Comparison of ENCODE assay signal across 9 mouse cellular contexts in genomic region chr6:125423099-125423498, GRCm38 (mm10). TPM values are rescaled to one million over a fixed set of nuclear protein-coding genes. Genes with fewer than 3 reads are reported as not detected.
A peak's percentile ranks its signal among the peaks of the same experiment; 100 is the strongest.
DNase-seq lines count a peak whose midpoint lies in the region; ATAC-seq and TF ChIP-seq lines count a peak whose summit lies in the region.
"Had no signal": no experiment of that assay in that cellular context is flagged by ENCODE, and none has a peak within 500 bp of the region (broad histone marks: within the 10 kb centered on the region; RNA-seq: fewer than 3 reads in every experiment).

No protein-coding gene starts in this region.

- no peaks in the 10 kb centered on the region for H3K27me3 ChIP-seq in kidney, postnatal 0 days (ENCODE audit: insufficient read depth, low read length)
- no peaks in the 10 kb centered on the region for H3K27me3 ChIP-seq in embryonic facial prominence, embryonic 14.5 days (replicated peaks; ENCODE audit: control insufficient read depth, insufficient read depth, low read length)
- H3K27me3 ChIP-seq in intestine, embryonic 16.5 days (replicated peaks; ENCODE audit: control insufficient read depth, insufficient read depth, low read length): no peaks in the 10 kb centered on the region
- no peaks in the 10 kb centered on the region for H3K27me3 ChIP-seq in myocyte (ENCODE audit: control insufficient read depth, insufficient read depth, insufficient read length)

- peak overlapping the region; percentile 42; the same call in 1 of the 2 replicates for H3K4me2 ChIP-seq in kidney, postnatal 0 days (ENCODE audit: low read length)
- peak overlapping the region; percentile 46 for H3K4me2 ChIP-seq in embryonic facial prominence, embryonic 14.5 days (ENCODE audit: low read depth, low read length)
- H3K4me2 ChIP-seq in intestine, embryonic 16.5 days (ENCODE audit: low read depth, low read length): peak overlapping the region; percentile 32
- H3K4me2 ChIP-seq in myocyte (ENCODE audit: low read depth): peak overlapping the region; percentile 74

- no peak for DNase-seq in kidney, postnatal 0 days (ENCODE audit: low spot score)
- DNase-seq in kidney, adult 8-10 months: no peak
- DNase-seq in embryonic facial prominence, embryonic 14.5 days (ENCODE audit: low spot score): no peak
- DNase-seq in embryo, embryonic 9.5 days (ENCODE audit: extremely low spot score): no peak
- DNase-seq: cerebellum, adult 11 months had no signal

- no peak for TF ChIP-seq POLR2A in myocyte (IDR thresholded peaks at IDR 0.05; ENCODE audit: insufficient read length, low read depth)

- H3K27ac ChIP-seq in kidney, postnatal 0 days: peak overlapping the region; percentile 61; the same call in 1 of the 2 replicates
- H3K27ac ChIP-seq in embryonic facial prominence, embryonic 14.5 days (replicated peaks; ENCODE audit: low read depth, low read length): peak overlapping the region; percentile 65
- H3K27ac ChIP-seq in intestine, embryonic 16.5 days (ENCODE audit: low read length): peak overlapping the region; percentile 26; the same call in 1 of the 2 replicates

- no peak overlapping the region for H3K4me3 ChIP-seq in kidney, postnatal 0 days (replicated peaks; ENCODE audit: low read depth, low read length)
- peak overlapping the region; percentile 20 for H3K4me3 ChIP-seq in embryonic facial prominence, embryonic 14.5 days (ENCODE audit: low read depth, low read length)
- peak overlapping the region; percentile 2; the same call in 1 of the 2 replicates for H3K4me3 ChIP-seq in intestine, embryonic 16.5 days (ENCODE audit: low read length)
- peak overlapping the region; percentile 22 for H3K4me3 ChIP-seq in myocyte

- WGBS in kidney, postnatal 0 days: 41% methylated on average over 3 of the region's 3 CpGs
- WGBS in embryonic facial prominence, embryonic 14.5 days: 45% methylated on average over 3 of the region's 3 CpGs
- 39% methylated on average over 3 of the region's 3 CpGs for WGBS in intestine, embryonic 16.5 days

- no peaks in the 10 kb centered on the region for H3K79me2 ChIP-seq in myocyte (ENCODE audit: control insufficient read depth, insufficient read depth)

- H3K9me3 ChIP-seq in kidney, postnatal 0 days (replicated peaks; ENCODE audit: low read length): no peaks in the 10 kb centered on the region
- H3K9me3 ChIP-seq in embryonic facial prominence, embryonic 14.5 days (ENCODE audit: control insufficient read depth, low read length): no peaks in the 10 kb centered on the region
- H3K9me3 ChIP-seq in intestine, embryonic 16.5 days (ENCODE audit: control insufficient read depth, low read length): no peaks in the 10 kb centered on the region

- H3K36me3 ChIP-seq in kidney, postnatal 0 days (ENCODE audit: insufficient read depth, low read length): no peaks in the 10 kb centered on the region
- no peaks in the 10 kb centered on the region for H3K36me3 ChIP-seq in embryonic facial prominence, embryonic 14.5 days (ENCODE audit: control insufficient read depth, insufficient read depth, low read length)
- H3K36me3 ChIP-seq in intestine, embryonic 16.5 days (ENCODE audit: control insufficient read depth, insufficient read depth, low read length): no peaks in the 10 kb centered on the region
- no peaks in the 10 kb centered on the region for H3K36me3 ChIP-seq in myocyte (ENCODE audit: control insufficient read depth, insufficient read depth)

- peaks cover 10% of the 10 kb centered on the region; the same call in 1 of the 2 replicates for H3K4me1 ChIP-seq in kidney, postnatal 0 days (replicated peaks; ENCODE audit: insufficient read depth, low read length)
- peaks cover 16% of the 10 kb centered on the region for H3K4me1 ChIP-seq in embryonic facial prominence, embryonic 14.5 days (ENCODE audit: control insufficient read depth, insufficient read depth, low read length)
- H3K4me1 ChIP-seq in intestine, embryonic 16.5 days (ENCODE audit: control insufficient read depth, insufficient read depth, low read length): peaks cover 18% of the 10 kb centered on the region

- no peak for ATAC-seq in kidney, postnatal 0 days (replicated peaks; ENCODE audit: low FRiP score, low read depth)
- ATAC-seq in embryonic facial prominence, embryonic 14.5 days (ENCODE audit: low read depth): no peak
- ATAC-seq in intestine, embryonic 16.5 days: no peak
- no peak for ATAC-seq in granulocyte monocyte progenitor cell, adult 5-6 weeks (replicated peaks; ENCODE audit: poor library complexity, severe bottlenecking)

- H3K9ac ChIP-seq in kidney, postnatal 0 days (ENCODE audit: low read depth, low read length): no peak overlapping the region
- peak overlapping the region; percentile 14; the same call in 1 of the 2 replicates for H3K9ac ChIP-seq in embryonic facial prominence, embryonic 14.5 days (ENCODE audit: low read depth, low read length)
- peak overlapping the region; percentile 31; the same call in 1 of the 2 replicates for H3K9ac ChIP-seq in intestine, embryonic 16.5 days (ENCODE audit: low read depth, low read length)

- no peak for TF ChIP-seq CTCF in kidney, postnatal 0 days (IDR thresholded peaks at IDR 0.05; ENCODE audit: low read depth)

- no peak overlapping the region for H3ac ChIP-seq in myocyte (ENCODE audit: control insufficient read depth, insufficient read length)

TF ChIP-seq in myocyte, 11 proteins besides CTCF, POLR2A, EP300 and RAD21:
- TF ChIP-seq MAX (IDR thresholded peaks at IDR 0.05; ENCODE audit: low read depth) (no peak), REST (IDR thresholded peaks at IDR 0.05; ENCODE audit: insufficient read depth, insufficient read length) (no peak)

RNA-seq across cellular contexts. Expression of gene Plekhg6, which starts 42.5 kb away (rescaled TPM):
- polyA plus RNA-seq in kidney, postnatal 0 days (2015; fragmentation: Nextera tagmentation; extraction: Ambion mirVana): 3.1 and 3.4 TPM in 2 replicates
- 1.0 and 1.4 TPM in 2 replicates for polyA plus RNA-seq in embryonic facial prominence, embryonic 14.5 days (2014; fragmentation: Nextera tagmentation; extraction: Ambion mirVana)
- polyA plus RNA-seq in intestine, embryonic 16.5 days (2015; fragmentation: Nextera tagmentation; extraction: Ambion mirVana): 13.2 and 19.1 TPM in 2 replicates
- 0.14 TPM for polyA plus RNA-seq in myocyte (2012; fragmentation: generic; extraction: Trizol)
- not detected in 2 replicates for total RNA-seq in granulocyte monocyte progenitor cell, adult 5-6 weeks (2014; fragmentation: Nextera tagmentation)
- total RNA-seq in granulocyte monocyte progenitor cell, adult 5-6 weeks (2017): not detected in 2 replicates
- total RNA-seq: left cerebral cortex, postnatal 4 days had no signal
